Mouse (Mus musculus) embryonic facial prominence, embryonic 11.5 days (tissue): ENCODE measurements around the gene Klk1b1. TPM values are rescaled to one million over a fixed set of nuclear protein-coding genes. Genes with fewer than 3 reads are reported as not detected.
"Not testable (repeated sequence)": the region's sequence is repeated elsewhere in the genome, so short reads cannot be mapped to it uniquely, and the experiment has no call there.

Source experiments
- ATAC-seq: fragments of 200-750 bp; cut with Nextera tagmentation; replicated peaks from 2 replicates; pipeline ENCODE4 v1.8.0; 2017; ENCODE audit warnings: low read depth; ENCODE audit not compliant: insufficient number of reproducible peaks, low FRiP score, low TSS enrichment
- DNase-seq: peaks from one replicate; pipeline ENCODE4 v3.0.0-alpha.2; 2015; ENCODE audit warnings: low spot score
- H3K27ac ChIP-seq: fragments of 300-500 bp; sonication (generic); replicated peaks from 2 replicates; pipeline ENCODE4 v1.5.1; 2014; ENCODE audit warnings: mild to moderate bottlenecking, low read depth, low read length, control low read depth
- H3K27me3 ChIP-seq: fragments of 300-500 bp; sonication (generic); 2 replicates; pipeline ENCODE4 v1.6.1; 2014; ENCODE audit warnings: mild to moderate bottlenecking, low read length, moderate library complexity, mixed read lengths; ENCODE audit not compliant: control insufficient read depth, insufficient read depth
- H3K36me3 ChIP-seq: fragments of 300-500 bp; sonication (generic); replicated peaks from 2 replicates; pipeline ENCODE4 v1.6.1; 2014; ENCODE audit warnings: low read depth, mild to moderate bottlenecking, low read length, moderate library complexity, mixed read lengths; ENCODE audit not compliant: control insufficient read depth, insufficient read depth
- H3K4me1 ChIP-seq: fragments of 300-500 bp; sonication (generic); 2 replicates; pipeline ENCODE4 v1.6.1; 2014; ENCODE audit warnings: low read length, mixed read lengths; ENCODE audit not compliant: control insufficient read depth, insufficient read depth
- H3K4me2 ChIP-seq: fragments of 300-500 bp; sonication (generic); 2 replicates; pipeline ENCODE4 v1.6.1; 2014; ENCODE audit warnings: low read depth, mild to moderate bottlenecking, control low read depth, low read length, moderate library complexity
- H3K4me3 ChIP-seq: fragments of 300-500 bp; sonication (generic); 2 replicates; pipeline ENCODE4 v1.5.1; 2014; ENCODE audit warnings: low read depth, low read length, control low read depth
- H3K9ac ChIP-seq: fragments of 300-500 bp; sonication (generic); replicated peaks from 2 replicates; pipeline ENCODE4 v1.6.1; 2014; ENCODE audit warnings: mild to moderate bottlenecking, control low read depth, low read length
- H3K9me3 ChIP-seq: fragments of 300-500 bp; sonication (generic); replicated peaks from 2 replicates; pipeline ENCODE4 v1.6.1; 2016; ENCODE audit warnings: mild to moderate bottlenecking, low read length, inconsistent platforms, mixed read lengths; ENCODE audit not compliant: control insufficient read depth
- WGBS: fragments of 180-500 bp; shearing (Covaris S2); extraction: QIAGEN DNeasy Blood & Tissue Kit; methylation state at CpG from one replicate; pipeline ENCODE4 v1.1.7; 2014; 5-methylcytosine and 5-hydroxymethylcytosine counted together
- polyA plus RNA-seq: library from polyadenylated mRNA; unstranded; fragments of >200 nt; fragmentation: Nextera tagmentation; extraction: Ambion mirVana; gene quantifications from 2 replicates; pipeline ENCODE4 v1.2.1, GENCODE M21; 2014

The Klk1b1 gene
- polyA plus RNA-seq, 1 experiment from 2014 or later, result not detected

GRCm38 (mm10) chr7:44011868-44012267 lies 45.3 kb downstream of the Klk1b1 start, which contains the start of gene Klk1b26:
Gene Klk1b26 (plus strand): TSS chr7:44012168.
- H3K9me3 ChIP-seq, DNase-seq: not testable (repeated sequence)

DNA sequence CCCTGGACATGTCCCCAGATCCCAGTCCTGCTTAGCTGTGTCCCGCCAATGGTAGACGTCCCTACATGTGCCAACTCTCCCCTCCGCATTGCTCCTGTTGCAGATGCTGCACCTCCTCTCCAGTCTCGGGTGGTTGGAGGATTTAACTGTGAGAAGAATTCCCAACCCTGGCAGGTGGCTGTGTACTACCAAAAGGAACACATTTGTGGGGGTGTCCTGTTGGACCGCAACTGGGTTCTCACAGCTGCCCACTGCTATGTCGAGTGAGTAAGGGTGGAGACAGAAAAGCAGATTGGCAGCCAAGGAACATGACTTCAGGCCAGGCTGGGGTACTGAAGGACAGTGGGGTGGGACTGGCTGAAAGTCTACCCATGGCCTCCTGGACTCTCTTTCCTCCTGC lies 48.1 kb downstream of the Klk1b1 start:
- not testable (repeated sequence) for H3K4me2 ChIP-seq, H3K9ac ChIP-seq, H3K4me1 ChIP-seq, ATAC-seq, H3K27me3 ChIP-seq, H3K36me3 ChIP-seq, DNase-seq, H3K4me3 ChIP-seq, H3K9me3 ChIP-seq, H3K27ac ChIP-seq
- WGBS, result 82% methylated on average over 6 of the region's 6 CpGs

More at GRCm38 (mm10) chr7:44011868-44012267, 45.3 kb downstream of the Klk1b1 start, which contains the start of gene Klk1b26:
- H3K27me3 ChIP-seq, H3K36me3 ChIP-seq, H3K9ac ChIP-seq, H3K27ac ChIP-seq, H3K4me3 ChIP-seq, H3K4me2 ChIP-seq, ATAC-seq, H3K4me1 ChIP-seq: not testable (repeated sequence)

DNA sequence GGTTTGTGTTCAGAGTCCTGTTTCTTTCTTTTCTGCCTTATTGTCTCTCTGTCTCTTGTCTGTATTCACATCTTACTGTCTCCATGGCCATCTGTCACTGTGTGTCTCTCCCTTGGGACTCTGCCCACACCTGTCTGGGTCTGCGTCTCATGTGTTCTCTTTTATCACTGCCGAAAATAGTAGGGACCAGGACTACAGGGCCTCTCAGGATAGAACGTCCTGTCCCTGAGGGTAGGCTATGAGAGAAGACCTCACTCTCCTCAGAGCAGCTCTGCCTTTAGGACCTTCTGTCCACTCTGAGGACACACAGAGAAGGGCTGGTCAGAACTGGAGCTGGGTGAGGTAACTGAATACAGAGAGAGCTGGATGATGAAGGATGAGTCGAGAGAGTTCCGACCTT lies 48.5 kb downstream of the Klk1b1 start:
- no peaks in the 10 kb centered on the region for H3K36me3 ChIP-seq
- no peaks in the 10 kb centered on the region for H3K27me3 ChIP-seq
- no peak overlapping the region for H3K9ac ChIP-seq
- no peak overlapping the region for H3K4me3 ChIP-seq
- WGBS, result 87% methylated on average over 5 of the region's 5 CpGs
- H3K4me1 ChIP-seq, result no peaks in the 10 kb centered on the region
- no peak for DNase-seq
- no peak overlapping the region for H3K27ac ChIP-seq
- no peaks in the 10 kb centered on the region for H3K9me3 ChIP-seq
- ATAC-seq, result no peak
- no peak overlapping the region for H3K4me2 ChIP-seq

Other genes starting within 250 kb of the Klk1b1 start
- not detected in 2 replicates for gene Klk12, start 197.9 kb upstream of the Klk1b1 start, polyA plus RNA-seq
- not detected in 2 replicates for gene Klk11, start 192.1 kb upstream of the Klk1b1 start, polyA plus RNA-seq
- 0.15 and 0.40 TPM in 2 replicates for gene Klk10, start 185.7 kb upstream of the Klk1b1 start, polyA plus RNA-seq
- not detected in 2 replicates for gene Klk9, start 174.9 kb upstream of the Klk1b1 start, polyA plus RNA-seq
- gene Klk8, start 169.2 kb upstream of the Klk1b1 start, polyA plus RNA-seq, result 14.4 and 19.0 TPM in 2 replicates
- gene Klk7, start 155.5 kb upstream of the Klk1b1 start, polyA plus RNA-seq, result not detected in 2 replicates
- 0.29 TPM in 1 of 2 replicates, not detected in the other for gene Klk6, start 142.3 kb upstream of the Klk1b1 start, polyA plus RNA-seq
- gene Klk5, start 124.8 kb upstream of the Klk1b1 start, polyA plus RNA-seq, result not detected in 2 replicates
- gene Klk4, start 85.6 kb upstream of the Klk1b1 start, polyA plus RNA-seq, result 0.28 TPM in 1 of 2 replicates, not detected in the other
- gene Klk15, start 33.0 kb upstream of the Klk1b1 start, polyA plus RNA-seq, result not detected in 2 replicates
- gene Klk1b8, start 16.1 kb upstream of the Klk1b1 start, polyA plus RNA-seq, result not detected in 2 replicates
- not detected in 2 replicates for gene Klk1b9, start 9.3 kb downstream of the Klk1b1 start, polyA plus RNA-seq
- gene Klk1b11, start 29.1 kb downstream of the Klk1b1 start, polyA plus RNA-seq, result not detected in 2 replicates
- gene Klk1b26, start 45.4 kb downstream of the Klk1b1 start, polyA plus RNA-seq, result 0.15 TPM in 1 of 2 replicates, not detected in the other
- gene Klk1b27, start 85.5 kb downstream of the Klk1b1 start, polyA plus RNA-seq, result not detected in 2 replicates
- gene Klk1b21, start 135.6 kb downstream of the Klk1b1 start, polyA plus RNA-seq, result not detected in 2 replicates
- gene Klk1b22, start 145.9 kb downstream of the Klk1b1 start, polyA plus RNA-seq, result not detected in 2 replicates
- not detected in 2 replicates for gene Klk1b16, start 170.0 kb downstream of the Klk1b1 start, polyA plus RNA-seq
- gene Klk1b24, start 221.5 kb downstream of the Klk1b1 start, polyA plus RNA-seq, result not detected in 2 replicates
- not detected in 2 replicates for gene Klk1b3, start 231.4 kb downstream of the Klk1b1 start, polyA plus RNA-seq
- gene Klk1b4, start 240.7 kb downstream of the Klk1b1 start, polyA plus RNA-seq, result not detected in 2 replicates
- gene Klk1b5, start 249.2 kb downstream of the Klk1b1 start, polyA plus RNA-seq, result not detected in 2 replicates